Mouse (Mus musculus) liver, postnatal 0 days (tissue): ENCODE measurements around the gene Wfdc2.

ENCODE experiments used
- CTCF ChIP-seq: sonication (generic); IDR thresholded peaks from 2 replicates; pipeline ENCODE4 v1.5.1; 2016; ENCODE audit warnings: antibody characterized with exemption, low read depth
- EP300 ChIP-seq: IDR thresholded peaks from 2 replicates; pipeline ENCODE4 v1.6.1; 2016; ENCODE audit warnings: antibody characterized with exemption, low read depth, mild to moderate bottlenecking

DNA sequence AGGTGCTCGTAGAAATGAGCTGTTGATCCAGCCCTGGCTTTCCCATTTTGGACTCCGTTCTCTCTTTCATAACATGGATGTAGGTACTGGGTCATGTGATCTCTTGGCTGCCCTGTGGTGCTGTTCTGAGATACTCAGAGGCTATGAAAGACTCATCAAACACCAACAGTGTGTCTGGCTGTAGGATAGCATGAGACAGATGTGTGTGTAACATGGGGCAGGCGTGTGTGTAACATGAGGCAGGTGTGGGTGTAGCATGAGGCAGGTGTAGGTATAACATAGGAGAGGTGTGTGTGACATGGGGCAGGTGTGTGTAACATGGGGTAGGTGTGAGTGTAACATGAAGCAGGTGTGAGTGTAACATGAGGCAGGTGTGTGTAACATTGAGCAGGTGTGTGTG, 53.2 kb downstream of the Wfdc2 start:
- no peak for TF ChIP-seq CTCF
- no peak for TF ChIP-seq EP300
